Mouse (Mus musculus): ENCODE results near the gene Trappc6b. TPM values are rescaled to one million over a fixed set of nuclear protein-coding genes. Genes with fewer than 3 reads are reported as not detected.
A peak's percentile ranks its signal among the peaks of the same experiment; 100 is the strongest.
"Not testable (repeated sequence)": the region's sequence is repeated elsewhere in the genome, so short reads cannot be mapped to it uniquely, and the experiment has no call there.

Gene Trappc6b
- total RNA-seq (2021) = 87.3 and 90.0 TPM in 2 replicates
- long read RNA-seq, experiment 1, transcript Trappc6b-201 (6 exons, 1,255 nt) = major isoform, 59 of 107 reads
- long read RNA-seq, experiment 1, partial matches to known transcripts = 36 of 107 reads
- long read RNA-seq, experiment 1, other reads (novel, unspliced or antisense) = 7 of 107 reads
- long read RNA-seq, experiment 2, transcript Trappc6b-204 (2 exons, 901 nt) = minor isoform, 6 of 63 reads
- long read RNA-seq, experiment 2, transcript Trappc6b-201 (6 exons, 1,255 nt) = major isoform, 34 of 63 reads
- long read RNA-seq, experiment 2, partial matches to known transcripts = 17 of 63 reads
- long read RNA-seq, experiment 2, other reads (novel, unspliced or antisense) = 4 of 63 reads

- DNase-seq = peak; percentile 91
Observed at GRCm38 (mm10) chr12:59060993-59061595, at the start of gene Trappc6b. Gene Trappc6b, minus strand, starts transcription at chr12:59061472.

- no peak for DNase-seq
Observed at GRCm38 (mm10) chr12:59107926-59108325, 46.7 kb upstream of the Trappc6b start.

- no peak for DNase-seq
Observed at GRCm38 (mm10) chr12:59106491-59106890, 45.2 kb upstream of the Trappc6b start.

GRCm38 (mm10) chr12:59105914-59106313, 44.6 kb upstream of the Trappc6b start:
- no peak for DNase-seq

GRCm38 (mm10) chr12:59104771-59105170, 43.5 kb upstream of the Trappc6b start:
- no peak for DNase-seq

- no peak for DNase-seq
Observed at GRCm38 (mm10) chr12:59095104-59096025, 34.1 kb upstream of the Trappc6b start, which contains the start of gene Mia2. Gene Mia2, plus strand, starts transcription at chr12:59095799.

GRCm38 (mm10) chr12:59093543-59093942, 32.3 kb upstream of the Trappc6b start:
- no peak for DNase-seq

GRCm38 (mm10) chr12:59086171-59086570, 24.9 kb upstream of the Trappc6b start:
- DNase-seq = no peak

GRCm38 (mm10) chr12:59084446-59084845, 23.2 kb upstream of the Trappc6b start:
- DNase-seq = no peak

GRCm38 (mm10) chr12:59080461-59080860, 19.2 kb upstream of the Trappc6b start:
- no peak for DNase-seq

- DNase-seq = no peak
Observed at GRCm38 (mm10) chr12:59077883-59078282, 16.6 kb upstream of the Trappc6b start.

GRCm38 (mm10) chr12:59076996-59077395, 15.7 kb upstream of the Trappc6b start:
- DNase-seq = no peak

GRCm38 (mm10) chr12:59074052-59074451, 12.8 kb upstream of the Trappc6b start:
- DNase-seq = no peak

- no peak for DNase-seq
Observed at GRCm38 (mm10) chr12:59072286-59072685, 11.0 kb upstream of the Trappc6b start.

- no peak for DNase-seq
Observed at GRCm38 (mm10) chr12:59068791-59069190, 7.5 kb upstream of the Trappc6b start.

- peak; percentile 63 for DNase-seq
Observed at GRCm38 (mm10) chr12:59067095-59067494, 5.8 kb upstream of the Trappc6b start.

GRCm38 (mm10) chr12:59066448-59067077, 5.3 kb upstream of the Trappc6b start, which contains the start of gene Pnn:
Gene Pnn, plus strand, starts transcription at chr12:59066884.
- DNase-seq = peak; percentile 99

GRCm38 (mm10) chr12:59065776-59066175, 4.5 kb upstream of the Trappc6b start:
- no peak for DNase-seq

GRCm38 (mm10) chr12:59064837-59065236, 3.6 kb upstream of the Trappc6b start:
- no peak for DNase-seq

- no peak for DNase-seq
Observed at GRCm38 (mm10) chr12:59060322-59060721, 950 bp downstream of the Trappc6b start.

GRCm38 (mm10) chr12:59058242-59058641, 3.0 kb downstream of the Trappc6b start:
- DNase-seq = not testable (repeated sequence)

GRCm38 (mm10) chr12:59056222-59056621, 5.0 kb downstream of the Trappc6b start:
- no peak for DNase-seq
